Mouse (Mus musculus) kidney, embryonic 15.5 days (tissue): ENCODE data around the gene Rpa1. TPM values are rescaled to one million over a fixed set of nuclear protein-coding genes. Genes with fewer than 3 reads are reported as not detected.
A peak's percentile ranks its signal among the peaks of the same experiment; 100 is the strongest.

Source experiments
- ATAC-seq: fragments of 200-750 bp; cut with Nextera tagmentation; replicated peaks from 2 replicates; pipeline ENCODE4 v1.8.0; 2017; ENCODE audit warnings: moderate TSS enrichment; ENCODE audit not compliant: low FRiP score
- H3K27ac ChIP-seq: fragments of 300-500 bp; sonication (generic); 2 replicates; pipeline ENCODE4 v1.5.1; 2015; ENCODE audit warnings: mild to moderate bottlenecking, inconsistent platforms
- H3K27me3 ChIP-seq: fragments of 300-500 bp; sonication (generic); 2 replicates; pipeline ENCODE4 v1.6.1; 2015; ENCODE audit warnings: inconsistent platforms
- H3K36me3 ChIP-seq: fragments of 300-500 bp; sonication (generic); 2 replicates; pipeline ENCODE4 v1.6.1; 2015; ENCODE audit warnings: inconsistent platforms
- H3K4me1 ChIP-seq: fragments of 300-500 bp; sonication (generic); 2 replicates; pipeline ENCODE4 v1.6.1; 2015; ENCODE audit warnings: inconsistent platforms
- H3K4me2 ChIP-seq: fragments of 300-500 bp; sonication (generic); 2 replicates; pipeline ENCODE4 v1.6.1; 2015; ENCODE audit warnings: moderate library complexity, mild to moderate bottlenecking, inconsistent platforms
- H3K4me3 ChIP-seq: fragments of 300-500 bp; sonication (generic); replicated peaks from 2 replicates; pipeline ENCODE4 v1.5.1; 2015; ENCODE audit warnings: mild to moderate bottlenecking, inconsistent platforms
- H3K9ac ChIP-seq: fragments of 300-500 bp; sonication (generic); 2 replicates; pipeline ENCODE4 v1.6.1; 2015; ENCODE audit warnings: mild to moderate bottlenecking, inconsistent platforms
- H3K9me3 ChIP-seq: fragments of 300-500 bp; sonication (generic); replicated peaks from 2 replicates; pipeline ENCODE4 v1.6.1; 2016; ENCODE audit warnings: inconsistent platforms
- WGBS: fragments of 180-500 bp; shearing (Covaris S2); methylation state at CpG from one replicate; pipeline ENCODE4 v1.1.7; 2015; ENCODE audit warnings: mixed read lengths; 5-methylcytosine and 5-hydroxymethylcytosine counted together
- polyA plus RNA-seq: library from polyadenylated mRNA; unstranded; fragments of >200 nt; fragmentation: Nextera tagmentation; extraction: Ambion mirVana; gene quantifications from 2 replicates; pipeline ENCODE4 v1.2.1, GENCODE M21; 2015

The Rpa1 gene
- polyA plus RNA-seq, 1 experiment from 2014 or later = 128 TPM

GRCm38 (mm10) chr11:75269213-75269612, 78.9 kb downstream of the Rpa1 start:
- no peak overlapping the region for H3K27ac ChIP-seq
- no peak overlapping the region for H3K4me3 ChIP-seq
- no peak for ATAC-seq
- no peak overlapping the region for H3K9ac ChIP-seq
- peaks cover 7% of the 10 kb centered on the region for H3K27me3 ChIP-seq
- H3K4me2 ChIP-seq = no peak overlapping the region
- H3K4me1 ChIP-seq = peaks cover 41% of the 10 kb centered on the region
- WGBS = 77% methylated on average over 4 of the region's 4 CpGs
- H3K36me3 ChIP-seq = no peaks in the 10 kb centered on the region
- H3K9me3 ChIP-seq = no peaks in the 10 kb centered on the region

DNA sequence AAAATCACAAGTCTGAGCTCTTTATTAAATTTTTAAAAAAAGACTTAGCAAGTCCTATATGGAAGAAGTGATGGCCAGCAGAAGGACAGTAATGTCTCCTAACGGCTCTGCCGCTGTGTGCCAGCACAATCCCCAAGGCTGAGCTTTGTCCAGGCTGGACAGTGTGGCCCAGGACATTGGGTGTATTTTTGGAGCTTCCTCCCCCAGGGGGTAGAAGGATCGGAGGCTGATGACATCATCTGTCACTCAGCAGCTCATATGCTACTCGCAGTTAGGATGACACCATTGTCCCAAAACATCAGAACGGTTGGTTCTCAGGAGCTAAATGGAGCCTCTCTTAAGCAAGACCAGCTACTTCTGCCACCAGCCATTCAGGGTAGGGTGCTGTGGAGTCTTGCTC, 79.6 kb downstream of the Rpa1 start:
- WGBS = 72% methylated on average over 5 of the region's 5 CpGs

DNA sequence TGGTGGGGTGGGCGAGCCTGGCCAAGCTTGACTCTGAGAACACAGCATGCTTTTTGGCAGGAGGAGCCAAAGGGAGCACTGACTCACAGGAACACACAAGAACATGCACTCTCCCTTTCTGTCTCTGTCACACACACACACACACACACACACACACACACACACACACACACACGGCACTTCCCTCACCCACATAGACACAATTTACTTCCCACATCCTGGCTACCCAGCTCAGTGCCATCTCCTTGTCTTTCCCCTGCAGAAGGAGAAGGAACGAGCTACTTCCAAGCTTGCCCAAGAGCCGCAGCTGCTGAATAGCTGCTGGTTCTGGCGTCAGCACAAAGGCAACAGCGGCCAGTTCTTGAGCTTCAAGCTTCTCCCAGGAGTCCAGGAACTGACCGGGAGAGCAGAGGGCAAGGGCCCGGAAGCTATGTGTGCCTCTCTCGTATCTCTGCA, 80.3 kb downstream of the Rpa1 start:
- ATAC-seq = no peak
- Histone ChIP-seq H3K9me3 (no peaks in the 10 kb centered on the region), H3K36me3 (no peaks in the 10 kb centered on the region), H3K9ac (no peak overlapping the region), H3K27ac (0 out of 2 replicates have a peak overlapping the region, but pooled peaks have one; percentile 47), H3K4me1 (peaks cover 45% of the 10 kb centered on the region), H3K4me2 (no peak overlapping the region), H3K4me3 (no peak overlapping the region), H3K27me3 (peaks cover 9% of the 10 kb centered on the region; the same call in 1 of the 2 replicates)
- WGBS = 55% methylated on average over 9 of the region's 9 CpGs

More for the DNA sequence above, 79.6 kb downstream of the Rpa1 start:
- Histone ChIP-seq H3K9ac (no peak overlapping the region), H3K4me1 (peaks cover 44% of the 10 kb centered on the region), H3K27me3 (peaks cover 9% of the 10 kb centered on the region; the same call in 1 of the 2 replicates), H3K4me2 (no peak overlapping the region), H3K4me3 (no peak overlapping the region), H3K9me3 (no peaks in the 10 kb centered on the region), H3K36me3 (no peaks in the 10 kb centered on the region), H3K27ac (no peak overlapping the region)
- ATAC-seq = no peak

GRCm38 (mm10) chr11:75265545-75265944, 82.6 kb downstream of the Rpa1 start:
- no peak overlapping the region for H3K9ac ChIP-seq
- H3K4me3 ChIP-seq = no peak overlapping the region
- H3K4me2 ChIP-seq = 0 out of 2 replicates have a peak overlapping the region, but pooled peaks have one; percentile 21
- H3K27me3 ChIP-seq = peaks cover 9% of the 10 kb centered on the region; the same call in 1 of the 2 replicates
- H3K27ac ChIP-seq = no peak overlapping the region
- peaks cover 60% of the 10 kb centered on the region for H3K4me1 ChIP-seq
- no peaks in the 10 kb centered on the region for H3K9me3 ChIP-seq
- WGBS = 45% methylated on average over 15 of the region's 15 CpGs
- no peak for ATAC-seq
- no peaks in the 10 kb centered on the region for H3K36me3 ChIP-seq

- no peak overlapping the region for H3K9ac ChIP-seq
- no peak overlapping the region for H3K4me3 ChIP-seq
- no peak overlapping the region for H3K27ac ChIP-seq
- peaks cover 66% of the 10 kb centered on the region for H3K4me1 ChIP-seq
- peaks cover 9% of the 10 kb centered on the region; the same call in 1 of the 2 replicates for H3K27me3 ChIP-seq
- no peak overlapping the region for H3K4me2 ChIP-seq
- no peak for ATAC-seq
- 89% methylated on average over 6 of the region's 6 CpGs for WGBS
- H3K36me3 ChIP-seq = no peaks in the 10 kb centered on the region
- H3K9me3 ChIP-seq = no peaks in the 10 kb centered on the region
These were observed 83.6 kb downstream of the Rpa1 start for GRCm38 (mm10) chr11:75264550-75264949.

DNA sequence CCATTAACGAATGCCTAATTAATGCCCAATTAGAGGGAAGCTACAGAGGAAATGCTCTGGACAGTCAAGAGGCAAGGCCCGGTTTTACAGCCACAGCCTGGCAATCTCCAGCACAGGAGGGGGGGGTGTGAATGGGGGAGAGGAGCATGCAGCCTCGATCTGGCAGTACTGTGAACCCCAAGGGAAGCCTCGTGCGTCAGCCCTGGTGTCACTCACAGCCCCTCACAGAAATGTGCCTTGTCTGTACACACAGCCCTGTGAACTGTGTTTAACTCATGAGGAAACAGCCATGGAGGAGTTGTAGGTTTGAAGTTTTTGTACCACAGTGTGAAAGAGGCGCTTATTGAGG, 84.2 kb downstream of the Rpa1 start:
- Histone ChIP-seq H3K36me3 (no peaks in the 10 kb centered on the region), H3K27ac (0 out of 2 replicates have a peak overlapping the region, but pooled peaks have one; percentile 37), H3K4me3 (no peak overlapping the region), H3K4me2 (no peak overlapping the region), H3K9me3 (no peaks in the 10 kb centered on the region), H3K27me3 (peaks cover 9% of the 10 kb centered on the region; the same call in 1 of the 2 replicates), H3K4me1 (peaks cover 69% of the 10 kb centered on the region), H3K9ac (no peak overlapping the region)
- no peak for ATAC-seq
- WGBS = 49% methylated on average over 6 of the region's 6 CpGs

GRCm38 (mm10) chr11:75263274-75263963, 84.7 kb downstream of the Rpa1 start:
- no peak overlapping the region for H3K4me2 ChIP-seq
- no peaks in the 10 kb centered on the region for H3K9me3 ChIP-seq
- 45% methylated on average over 15 of the region's 15 CpGs for WGBS
- H3K27ac ChIP-seq = peak overlapping the region; percentile 65; the same call in 1 of the 2 replicates
- peaks cover 9% of the 10 kb centered on the region; the same call in 1 of the 2 replicates for H3K27me3 ChIP-seq
- H3K4me1 ChIP-seq = peaks cover 67% of the 10 kb centered on the region
- H3K36me3 ChIP-seq = no peaks in the 10 kb centered on the region
- H3K4me3 ChIP-seq = no peak overlapping the region
- no peak for ATAC-seq
- no peak overlapping the region for H3K9ac ChIP-seq

DNA sequence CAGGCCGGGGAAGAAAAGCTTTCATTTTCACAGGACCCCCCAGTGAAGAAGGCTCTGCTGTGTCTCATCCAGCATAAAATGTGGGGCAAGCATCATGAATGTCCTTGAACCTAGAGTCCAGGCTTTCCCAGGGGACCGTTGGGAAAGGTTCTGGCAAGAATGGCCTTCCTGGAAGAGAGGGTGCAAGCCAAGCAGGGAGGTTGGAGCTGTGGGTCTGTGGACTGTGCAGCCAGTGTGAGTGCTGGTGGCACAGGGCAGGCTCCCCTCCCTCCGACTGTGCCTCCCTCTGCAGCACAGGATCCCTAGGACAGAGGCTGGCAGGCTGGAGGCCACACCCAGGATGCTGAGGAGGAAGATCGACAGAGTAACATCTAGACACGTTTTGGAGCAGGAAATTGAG, 85.3 kb downstream of the Rpa1 start:
- H3K27ac ChIP-seq = peak overlapping the region; percentile 65; the same call in 1 of the 2 replicates
- ATAC-seq = no peak
- H3K4me1 ChIP-seq = peaks cover 62% of the 10 kb centered on the region
- WGBS = 39% methylated on average over 5 of the region's 5 CpGs
- H3K9me3 ChIP-seq = no peaks in the 10 kb centered on the region
- peaks cover 9% of the 10 kb centered on the region; the same call in 1 of the 2 replicates for H3K27me3 ChIP-seq
- no peak overlapping the region for H3K9ac ChIP-seq
- H3K4me2 ChIP-seq = no peak overlapping the region
- no peak overlapping the region for H3K4me3 ChIP-seq
- H3K36me3 ChIP-seq = no peaks in the 10 kb centered on the region

- no peak overlapping the region for H3K9ac ChIP-seq
- no peaks in the 10 kb centered on the region for H3K9me3 ChIP-seq
- 75% methylated on average over 3 of the region's 3 CpGs for WGBS
- H3K27me3 ChIP-seq = peaks cover 7% of the 10 kb centered on the region; the same call in 1 of the 2 replicates
- ATAC-seq = no peak
- H3K4me2 ChIP-seq = no peak overlapping the region
- H3K4me3 ChIP-seq = no peak overlapping the region
- no peaks in the 10 kb centered on the region for H3K36me3 ChIP-seq
- H3K27ac ChIP-seq = 0 out of 2 replicates have a peak overlapping the region, but pooled peaks have one; percentile 65
- H3K4me1 ChIP-seq = peaks cover 60% of the 10 kb centered on the region
These were observed 85.9 kb downstream of the Rpa1 start for GRCm38 (mm10) chr11:75262181-75262580.

- no peaks in the 10 kb centered on the region for H3K36me3 ChIP-seq
- H3K27ac ChIP-seq = no peak overlapping the region
- H3K4me2 ChIP-seq = no peak overlapping the region
- H3K27me3 ChIP-seq = peaks cover 2% of the 10 kb centered on the region; the same call in 1 of the 2 replicates
- H3K9me3 ChIP-seq = no peaks in the 10 kb centered on the region
- H3K4me3 ChIP-seq = no peak overlapping the region
- no peak overlapping the region for H3K9ac ChIP-seq
- ATAC-seq = no peak
- WGBS = 65% methylated on average over 4 of the region's 4 CpGs
- H3K4me1 ChIP-seq = peaks cover 60% of the 10 kb centered on the region
These were observed 86.4 kb downstream of the Rpa1 start for GRCm38 (mm10) chr11:75261730-75262129.

- Histone ChIP-seq H3K9me3 (no peaks in the 10 kb centered on the region), H3K4me2 (no peak overlapping the region), H3K36me3 (no peaks in the 10 kb centered on the region), H3K27me3 (peaks cover 2% of the 10 kb centered on the region; the same call in 1 of the 2 replicates), H3K4me3 (no peak overlapping the region), H3K4me1 (peaks cover 55% of the 10 kb centered on the region), H3K9ac (no peak overlapping the region), H3K27ac (no peak overlapping the region)
- 89% methylated on average over 2 of the region's 2 CpGs for WGBS
- ATAC-seq = no peak
These were observed 87.1 kb downstream of the Rpa1 start for GRCm38 (mm10) chr11:75261016-75261415.

GRCm38 (mm10) chr11:75259996-75260561, 88.0 kb downstream of the Rpa1 start:
- Histone ChIP-seq H3K4me1 (peaks cover 50% of the 10 kb centered on the region), H3K9ac (no peak overlapping the region), H3K4me2 (no peak overlapping the region), H3K36me3 (no peaks in the 10 kb centered on the region), H3K4me3 (no peak overlapping the region), H3K9me3 (no peaks in the 10 kb centered on the region), H3K27me3 (peaks cover 2% of the 10 kb centered on the region; the same call in 1 of the 2 replicates), H3K27ac (no peak overlapping the region)
- 73% methylated on average over 10 of the region's 10 CpGs for WGBS
- no peak for ATAC-seq
